Mouse (Mus musculus): ENCODE data around the gene Lgi4.

Lgi4 gene

GRCm38 (mm10) chr7:31107781-31108180 is 48.6 kb downstream of the Lgi4 start:
- no peak for DNase-seq (ENCODE audit: low spot score)

- no peak for DNase-seq (ENCODE audit: low spot score)
Observed at GRCm38 (mm10) chr7:31109091-31109490, 49.9 kb downstream of the Lgi4 start.

- DNase-seq (ENCODE audit: low spot score), result no peak
Observed at GRCm38 (mm10) chr7:31109796-31110195, 50.7 kb downstream of the Lgi4 start.

- DNase-seq (ENCODE audit: low spot score), result no peak
Observed at GRCm38 (mm10) chr7:31110861-31111385, 51.8 kb downstream of the Lgi4 start.

- DNase-seq (ENCODE audit: low spot score), result no peak
Observed at GRCm38 (mm10) chr7:31112036-31112435, 52.9 kb downstream of the Lgi4 start.

- no peak for DNase-seq (ENCODE audit: low spot score)
Observed at GRCm38 (mm10) chr7:31113800-31114199, 54.7 kb downstream of the Lgi4 start.

GRCm38 (mm10) chr7:31114646-31115045 is 55.5 kb downstream of the Lgi4 start:
- DNase-seq (ENCODE audit: low spot score), result no peak

- no peak for DNase-seq (ENCODE audit: low spot score)
Observed at GRCm38 (mm10) chr7:31115182-31115581, 56.0 kb downstream of the Lgi4 start, which contains the start of gene Hpn. TSS of gene Hpn (minus strand) at chr7:31115290.

- no peak for DNase-seq (ENCODE audit: low spot score)
Observed at GRCm38 (mm10) chr7:31115587-31116043, 56.5 kb downstream of the Lgi4 start.

- no peak for DNase-seq (ENCODE audit: low spot score)
Observed at GRCm38 (mm10) chr7:31116721-31117145, 57.6 kb downstream of the Lgi4 start.

GRCm38 (mm10) chr7:31117465-31117864 is 58.3 kb downstream of the Lgi4 start:
- DNase-seq (ENCODE audit: low spot score), result no peak

- no peak for DNase-seq (ENCODE audit: low spot score)
Observed at GRCm38 (mm10) chr7:31118486-31118885, 59.3 kb downstream of the Lgi4 start.

GRCm38 (mm10) chr7:31119556-31119955 is 60.4 kb downstream of the Lgi4 start:
- no peak for DNase-seq (ENCODE audit: low spot score)

All from ovary, postnatal 14 days (tissue).